Mouse (Mus musculus) ES-E14 (cell line): Measurements from ENCODE around the gene Pcnx2. TPM values are rescaled to one million over a fixed set of nuclear protein-coding genes. Genes with fewer than 3 reads are reported as not detected.

Experiments
- DNase-seq: peaks from one replicate; pipeline ENCODE4 v3.0.0-alpha.2; 2013; ENCODE audit warnings: low read depth, low spot score
- H3K27ac ChIP-seq: 2 replicates; pipeline ENCODE4 v1.5.1; 2012; ENCODE audit warnings: low read depth, mild to moderate bottlenecking, low read length, moderate library complexity, mixed read lengths; ENCODE audit not compliant: poor library complexity, insufficient read depth, severe bottlenecking
- H3K36me3 ChIP-seq: 2 replicates; pipeline ENCODE4 v1.6.1; 2012; ENCODE audit warnings: mild to moderate bottlenecking, low read length, moderate library complexity, mixed read lengths; ENCODE audit not compliant: control insufficient read depth, poor library complexity, insufficient read depth, severe bottlenecking
- H3K4me1 ChIP-seq, 2 experiments: fragments of 150-350 bp in 1 of 2; sonication (generic) in 1 of 2; 2 replicates each; pipeline ENCODE4 v1.6.1; 2012; ENCODE audit warnings: low read length in 2 of 2, mild to moderate bottlenecking in 1 of 2, mixed read lengths in 1 of 2; ENCODE audit not compliant: control insufficient read depth in 2 of 2, insufficient read depth in 2 of 2, poor library complexity in 1 of 2
- H3K4me3 ChIP-seq, 2 experiments: fragments of 150-350 bp in 1 of 2; sonication (generic) in 1 of 2; 2 replicates each; pipeline ENCODE4 v1.5.1; 2012; ENCODE audit warnings: low read length in 2 of 2, low read depth in 1 of 2, mild to moderate bottlenecking in 1 of 2, mixed read lengths in 1 of 2; ENCODE audit not compliant: insufficient read depth in 1 of 2, poor library complexity in 1 of 2, severe bottlenecking in 1 of 2
- H3K9ac ChIP-seq: 2 replicates; pipeline ENCODE4 v1.6.1; 2012; ENCODE audit warnings: low read depth, mild to moderate bottlenecking, low read length, mixed read lengths; ENCODE audit not compliant: poor library complexity, insufficient read depth, severe bottlenecking
- H3K9me3 ChIP-seq: fragments of 150-350 bp; sonication (generic); 2 replicates; pipeline ENCODE4 v1.6.1; 2012; ENCODE audit warnings: low read depth, mild to moderate bottlenecking, low read length; ENCODE audit not compliant: control insufficient read depth, insufficient read depth
- CHD2 ChIP-seq: IDR thresholded peaks from 2 replicates; pipeline ENCODE4 v1.6.1; 2014; ENCODE audit warnings: mild to moderate bottlenecking, low read depth, low read length, inconsistent platforms
- HCFC1 ChIP-seq: IDR thresholded peaks from 2 replicates; pipeline ENCODE4 v1.6.1; 2012; ENCODE audit warnings: low read length, inconsistent platforms, borderline replicate concordance; ENCODE audit not compliant: insufficient read depth
- MAFK ChIP-seq: IDR thresholded peaks from 2 replicates; pipeline ENCODE4 v1.6.1; 2014; ENCODE audit warnings: mild to moderate bottlenecking, low read depth, low read length, inconsistent platforms; ENCODE audit not compliant: insufficient read depth
- ZC3H11A ChIP-seq: IDR thresholded peaks from 2 replicates; pipeline ENCODE4 v1.6.1; 2012; ENCODE audit warnings: low read depth, mild to moderate bottlenecking, inconsistent platforms, low read length, borderline replicate concordance
- ZNF384 ChIP-seq: IDR thresholded peaks from 2 replicates; pipeline ENCODE4 v1.6.1; 2012; ENCODE audit warnings: low read depth, low read length, inconsistent platforms
- in situ Hi-C, 2 experiments: fragments of 600-800 bp; cut with MboI; formaldehyde crosslinking; loops; one replicate each; pipeline ENCODE4 v1.15.1; 2025; ENCODE audit warnings: low sequenced_read_pairs in 2 of 2, inconsistent platforms in 1 of 2; ENCODE audit not compliant: unreplicated experiment in 2 of 2
- total RNA-seq: library from RNA; depleted of rRNA; stranded (reverse); fragments of 300-350 nt; gene quantifications from 2 replicates; pipeline ENCODE4 v1.2.3, GENCODE M21; 2012

Pcnx2 gene
- total RNA-seq, 1 experiment: 2.0 TPM

DNA sequence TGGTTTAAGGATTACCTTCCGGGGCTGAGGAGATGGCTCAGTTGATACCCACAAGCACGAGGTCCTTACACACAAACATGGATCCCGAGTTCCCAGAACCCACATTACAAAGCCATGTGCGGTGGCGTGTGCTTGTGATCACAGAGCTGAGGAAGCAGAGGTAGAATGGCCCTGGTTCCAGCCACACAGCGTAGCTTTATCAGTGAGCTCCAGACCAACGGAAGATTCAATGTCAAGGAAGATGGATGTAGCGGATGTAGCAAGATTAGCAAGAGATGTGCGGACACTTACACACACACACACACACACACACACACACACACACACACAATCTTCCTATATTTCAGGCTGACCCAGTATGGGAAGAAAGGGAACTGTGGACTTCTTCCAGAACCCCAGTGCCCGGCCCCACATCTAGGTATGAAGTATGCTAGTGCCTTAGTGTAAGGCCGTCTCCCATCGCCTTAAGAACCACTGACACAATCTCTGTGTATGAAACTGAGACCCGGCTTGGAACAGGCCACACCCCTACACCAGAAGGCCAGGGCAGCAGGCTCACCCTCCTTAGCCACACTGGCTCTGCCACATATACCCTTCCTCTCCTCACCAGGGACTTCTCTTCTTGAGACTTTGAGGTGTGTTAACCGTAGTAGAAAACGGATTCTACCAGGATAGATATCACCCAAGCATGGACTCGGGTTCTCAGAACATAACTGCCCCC, 134.9 kb downstream of the Pcnx2 start:
- in situ Hi-C loops: no loop called here
- DNase-seq: no peak
- H3K9me3 ChIP-seq: no peaks in the 10 kb centered on the region
- no peak overlapping the region for H3K9ac ChIP-seq
- no peak overlapping the region for H3K4me3 ChIP-seq
- H3K27ac ChIP-seq: no peak overlapping the region
- TF ChIP-seq MAFK (no peak), HCFC1 (no peak), CHD2 (no peak), ZC3H11A (no peak), ZNF384 (no peak)
- H3K36me3 ChIP-seq: no peaks in the 10 kb centered on the region; the same call in 1 of the 2 replicates
- H3K4me1 ChIP-seq: peaks cover 0 to 9% of the 10 kb centered on the region in 2 experiments; a peak in 1 of 4 replicates

DNA sequence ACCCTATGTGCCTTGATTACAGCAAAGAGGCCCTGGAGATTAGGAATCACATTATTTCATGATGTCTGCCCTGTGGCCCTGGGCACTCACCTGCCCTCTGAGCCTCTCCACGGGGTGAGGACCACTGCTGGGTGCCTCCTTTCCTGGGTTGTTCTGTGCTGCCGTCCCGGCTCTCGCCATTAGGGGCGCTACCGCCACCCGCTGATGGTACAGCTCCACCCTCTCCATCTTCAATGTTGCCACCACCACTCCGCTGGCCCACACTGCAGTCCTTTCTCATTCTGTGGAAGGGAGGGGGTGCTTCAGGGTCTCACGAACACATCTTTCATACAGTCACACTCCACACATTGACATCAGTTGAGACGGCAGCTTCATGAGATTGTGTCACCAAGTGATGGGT, 139.1 kb downstream of the Pcnx2 start:
- Histone ChIP-seq H3K4me3 (no peak overlapping the region), H3K9me3 (no peaks in the 10 kb centered on the region), H3K9ac (no peak overlapping the region), H3K36me3 (no peaks in the 10 kb centered on the region), H3K4me1 (peaks cover 0 to 11% of the 10 kb centered on the region in 2 experiments; a peak in 1 of 4 replicates), H3K27ac (no peak overlapping the region)
- no peak for DNase-seq
- no peak for TF ChIP-seq ZC3H11A
- in situ Hi-C loops: no loop called here

DNA sequence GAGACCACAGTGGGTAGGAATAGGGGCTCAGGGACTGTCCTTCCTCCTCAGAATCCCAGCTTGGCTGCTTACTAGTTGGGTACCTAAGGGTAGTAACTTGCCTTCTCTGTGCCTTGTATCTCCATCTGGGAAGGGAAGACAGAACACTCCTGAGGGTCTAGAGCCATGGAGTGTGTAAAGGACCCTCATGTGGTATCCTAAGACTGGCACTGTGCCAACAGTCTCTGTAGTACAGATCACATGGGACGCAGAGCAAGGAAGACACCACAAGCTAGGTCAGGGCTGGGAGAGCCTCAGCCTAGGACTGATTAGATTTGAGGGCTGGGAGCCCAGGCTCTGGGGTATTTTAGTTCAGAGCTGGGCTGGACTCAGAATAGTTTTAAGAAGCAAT, 141.0 kb downstream of the Pcnx2 start:
- DNase-seq: no peak
- Histone ChIP-seq H3K4me3 (no peak overlapping the region), H3K36me3 (no peaks in the 10 kb centered on the region), H3K27ac (no peak overlapping the region), H3K4me1 (peaks cover 0 to 11% of the 10 kb centered on the region in 2 experiments; a peak in 1 of 4 replicates), H3K9me3 (no peaks in the 10 kb centered on the region), H3K9ac (no peak overlapping the region)
- in situ Hi-C loops: no loop called here
- TF ChIP-seq MAFK (no peak), CHD2 (no peak), ZNF384 (no peak), ZC3H11A (no peak), HCFC1 (no peak)

DNA sequence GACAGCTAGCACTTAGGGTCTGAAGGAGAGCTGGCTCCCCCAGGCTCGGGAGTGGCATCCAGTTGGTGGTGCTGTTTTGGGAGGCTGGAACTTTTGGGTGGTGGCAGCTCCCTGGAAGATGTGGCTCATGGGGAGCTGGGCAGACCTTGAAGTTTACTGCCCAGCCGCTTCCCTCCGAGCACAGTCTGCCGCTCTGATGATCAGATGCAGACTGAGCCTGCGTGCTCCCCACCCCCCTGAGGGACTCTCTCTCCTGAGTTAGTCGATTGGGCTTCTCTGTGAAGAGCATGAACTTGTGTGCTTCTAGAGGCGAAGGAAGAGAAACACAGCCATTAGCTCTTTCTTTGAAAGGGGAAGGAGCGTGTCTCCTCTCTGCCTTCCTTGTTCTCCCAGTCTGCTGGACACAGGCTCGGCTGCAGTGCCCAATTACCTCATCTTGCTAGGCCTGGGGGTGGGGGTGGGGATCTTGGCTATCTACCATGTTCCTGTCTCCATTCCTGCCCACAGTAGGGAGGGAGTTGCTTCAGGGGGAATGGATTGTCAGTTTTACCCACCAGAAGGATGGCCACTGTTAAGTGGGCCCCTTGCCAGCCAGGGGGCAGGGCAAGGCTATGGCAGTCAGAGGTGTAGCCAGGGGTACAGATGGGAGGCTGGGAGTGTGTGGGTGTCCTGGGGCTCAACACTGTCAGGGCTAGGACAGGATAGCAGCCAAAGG, 141.6 kb downstream of the Pcnx2 start:
- in situ Hi-C loops: no loop called here
- peaks cover 0 to 11% of the 10 kb centered on the region in 2 experiments; a peak in 1 of 4 replicates for H3K4me1 ChIP-seq
- H3K36me3 ChIP-seq: no peaks in the 10 kb centered on the region
- H3K27ac ChIP-seq: no peak overlapping the region
- no peak for DNase-seq
- H3K9me3 ChIP-seq: no peaks in the 10 kb centered on the region
- TF ChIP-seq ZC3H11A: no peak
- no peak for TF ChIP-seq ZNF384
- TF ChIP-seq CHD2: no peak
- no peak for TF ChIP-seq HCFC1
- no peak for TF ChIP-seq MAFK
- H3K9ac ChIP-seq: no peak overlapping the region
- no peak overlapping the region for H3K4me3 ChIP-seq

DNA sequence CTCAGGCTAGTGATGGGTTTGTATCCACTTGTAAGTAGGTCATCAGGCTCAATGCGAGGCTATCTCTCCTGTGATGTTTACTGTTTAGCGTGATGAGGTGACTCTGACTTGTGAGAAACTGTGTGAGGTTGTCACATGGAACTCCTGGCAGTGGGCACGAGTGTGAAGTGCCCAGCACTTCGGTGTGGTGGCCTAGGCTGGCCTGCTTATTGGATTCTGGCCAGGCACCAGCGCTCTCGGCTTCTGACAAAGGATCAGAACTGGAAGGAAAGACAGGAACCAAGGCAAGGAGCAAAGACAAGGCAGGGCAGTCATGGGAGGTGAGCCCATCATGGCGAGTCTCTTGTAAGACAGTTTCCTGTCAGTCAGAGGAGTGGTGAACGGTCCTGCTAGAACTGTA, 142.2 kb downstream of the Pcnx2 start:
- H3K9me3 ChIP-seq: no peaks in the 10 kb centered on the region
- no peak overlapping the region for H3K27ac ChIP-seq
- no peaks in the 10 kb centered on the region for H3K36me3 ChIP-seq
- no peak for DNase-seq
- H3K4me1 ChIP-seq: peaks cover 0 to 8% of the 10 kb centered on the region in 2 experiments; a peak in 1 of 4 replicates
- H3K4me3 ChIP-seq: no peak overlapping the region
- TF ChIP-seq MAFK: no peak
- TF ChIP-seq ZNF384: no peak
- no peak for TF ChIP-seq HCFC1
- no peak for TF ChIP-seq ZC3H11A
- no peak for TF ChIP-seq CHD2
- no peak overlapping the region for H3K9ac ChIP-seq
- in situ Hi-C loops: no loop called here
